Mouse (Mus musculus) embryonic facial prominence, embryonic 14.5 days (tissue): ENCODE data around the gene Axin2. TPM values are rescaled to one million over a fixed set of nuclear protein-coding genes. Genes with fewer than 3 reads are reported as not detected.
"Not testable (repeated sequence)": the region's sequence is repeated elsewhere in the genome, so short reads cannot be mapped to it uniquely, and the experiment has no call there.

Experiments used
- ATAC-seq: fragments of 200-750 bp; cut with Nextera tagmentation; 2 replicates; pipeline ENCODE4 v1.8.0; 2017; ENCODE audit warnings: low read depth, moderate number of reproducible peaks, moderate TSS enrichment
- DNase-seq: peaks from one replicate; pipeline ENCODE4 v3.0.0-alpha.2; 2015; ENCODE audit warnings: low spot score
- H3K27ac ChIP-seq: fragments of 300-500 bp; sonication (generic); replicated peaks from 2 replicates; pipeline ENCODE4 v1.5.1; 2014; ENCODE audit warnings: low read depth, mild to moderate bottlenecking, low read length, moderate library complexity
- H3K27me3 ChIP-seq: fragments of 300-500 bp; sonication (generic); replicated peaks from 2 replicates; pipeline ENCODE4 v1.6.1; 2014; ENCODE audit warnings: low read length; ENCODE audit not compliant: control insufficient read depth, insufficient read depth
- H3K36me3 ChIP-seq: fragments of 300-500 bp; sonication (generic); 2 replicates; pipeline ENCODE4 v1.6.1; 2014; ENCODE audit warnings: low read length, mixed read lengths; ENCODE audit not compliant: control insufficient read depth, insufficient read depth
- H3K4me1 ChIP-seq: fragments of 300-500 bp; sonication (generic); 2 replicates; pipeline ENCODE4 v1.6.1; 2014; ENCODE audit warnings: antibody characterized with exemption, low read length; ENCODE audit not compliant: control insufficient read depth, insufficient read depth
- H3K4me2 ChIP-seq: fragments of 300-500 bp; sonication (generic); 2 replicates; pipeline ENCODE4 v1.6.1; 2014; ENCODE audit warnings: low read depth, mild to moderate bottlenecking, low read length, moderate library complexity, mixed read lengths
- H3K4me3 ChIP-seq: fragments of 300-500 bp; sonication (generic); 2 replicates; pipeline ENCODE4 v1.5.1; 2014; ENCODE audit warnings: low read depth, mild to moderate bottlenecking, low read length
- H3K9ac ChIP-seq: fragments of 300-500 bp; sonication (generic); 2 replicates; pipeline ENCODE4 v1.6.1; 2014; ENCODE audit warnings: low read depth, mild to moderate bottlenecking, low read length, moderate library complexity, mixed read lengths
- H3K9me3 ChIP-seq: fragments of 300-500 bp; sonication (generic); 2 replicates; pipeline ENCODE4 v1.6.1; 2016; ENCODE audit warnings: low read length; ENCODE audit not compliant: control insufficient read depth
- WGBS: fragments of 180-500 bp; shearing (Covaris S2); extraction: QIAGEN DNeasy Blood & Tissue Kit; methylation state at CpG from one replicate; pipeline ENCODE4 v1.1.7; 2014; 5-methylcytosine and 5-hydroxymethylcytosine counted together
- polyA plus RNA-seq: library from polyadenylated mRNA; unstranded; fragments of >200 nt; fragmentation: Nextera tagmentation; extraction: Ambion mirVana; gene quantifications from 2 replicates; pipeline ENCODE4 v1.2.1, GENCODE M21; 2014

The Axin2 gene
- 11.4 and 11.8 TPM in 2 replicates for polyA plus RNA-seq

- peak within 1 kb of the TSS; percentile 86 for H3K4me3 ChIP-seq
- H3K9me3 ChIP-seq: peaks cover 7% of the 10 kb centered on the region; the same call in 1 of the 2 replicates
- H3K27me3 ChIP-seq: 0 out of 2 replicates have a peak, but pooled peaks cover 3% of the 10 kb centered on the region
- H3K4me1 ChIP-seq: peaks cover 26% of the 10 kb centered on the region
- H3K36me3 ChIP-seq: 0 out of 2 replicates have a peak, but pooled peaks cover 4% of the 10 kb centered on the region
- peak; percentile 93 for ATAC-seq
- 0% methylated on average over 27 of the region's 53 CpGs for WGBS
- peak within 1 kb of the TSS; percentile 93 for H3K9ac ChIP-seq
- peak; percentile 98 for DNase-seq
- peak within 1 kb of the TSS; percentile 60 for H3K4me2 ChIP-seq
- peak within 1 kb of the TSS; percentile 100 for H3K27ac ChIP-seq
Observed at GRCm38 (mm10) chr11:108920158-108920635, at the start of gene Axin2. Gene Axin2, plus strand, starts transcription at chr11:108920349.

DNA sequence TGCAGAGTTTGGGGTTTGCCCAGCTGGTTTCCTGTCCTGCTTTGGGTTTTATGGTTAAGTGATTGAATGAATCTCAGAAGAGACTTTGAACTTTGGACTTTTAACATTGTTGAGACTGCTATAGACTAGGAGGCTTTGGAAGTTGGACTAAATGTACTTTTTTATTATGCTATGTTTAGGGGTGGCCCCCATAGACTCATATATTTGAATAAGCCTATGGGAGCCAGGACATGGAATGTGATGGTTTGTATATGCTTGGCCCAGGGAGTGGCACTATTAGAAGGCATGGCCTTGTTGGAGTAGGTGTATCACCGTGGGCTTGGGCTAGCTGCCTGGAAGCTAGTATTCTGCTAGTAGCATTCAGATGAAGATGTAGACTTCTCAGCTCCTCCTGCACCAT lies 48.9 kb upstream of the Axin2 start:
- WGBS: 90% methylated on average over 1 of the region's 1 CpGs
- not testable (repeated sequence) for DNase-seq, H3K4me3 ChIP-seq, H3K27ac ChIP-seq, ATAC-seq, H3K4me2 ChIP-seq, H3K4me1 ChIP-seq, H3K27me3 ChIP-seq, H3K9me3 ChIP-seq, H3K9ac ChIP-seq, H3K36me3 ChIP-seq

GRCm38 (mm10) chr11:108871748-108872147 lies 48.4 kb upstream of the Axin2 start:
- no peak for ATAC-seq
- Histone ChIP-seq H3K27ac (no peak overlapping the region), H3K9ac (no peak overlapping the region), H3K27me3 (no peaks in the 10 kb centered on the region), H3K4me3 (no peak overlapping the region), H3K9me3 (no peaks in the 10 kb centered on the region), H3K4me2 (no peak overlapping the region), H3K36me3 (no peaks in the 10 kb centered on the region), H3K4me1 (no peaks in the 10 kb centered on the region)
- 89% methylated on average over 3 of the region's 3 CpGs for WGBS
- DNase-seq: no peak

- no peaks in the 10 kb centered on the region for H3K36me3 ChIP-seq
- H3K9me3 ChIP-seq: no peaks in the 10 kb centered on the region
- 60% methylated on average over 7 of the region's 7 CpGs for WGBS
- H3K4me1 ChIP-seq: peaks cover 7% of the 10 kb centered on the region; the same call in 1 of the 2 replicates
- no peak overlapping the region for H3K9ac ChIP-seq
- no peaks in the 10 kb centered on the region for H3K27me3 ChIP-seq
- H3K4me2 ChIP-seq: no peak overlapping the region
- no peak for ATAC-seq
- no peak overlapping the region for H3K27ac ChIP-seq
- H3K4me3 ChIP-seq: no peak overlapping the region
- no peak for DNase-seq
Observed at GRCm38 (mm10) chr11:108876633-108877205, 43.4 kb upstream of the Axin2 start.

DNA sequence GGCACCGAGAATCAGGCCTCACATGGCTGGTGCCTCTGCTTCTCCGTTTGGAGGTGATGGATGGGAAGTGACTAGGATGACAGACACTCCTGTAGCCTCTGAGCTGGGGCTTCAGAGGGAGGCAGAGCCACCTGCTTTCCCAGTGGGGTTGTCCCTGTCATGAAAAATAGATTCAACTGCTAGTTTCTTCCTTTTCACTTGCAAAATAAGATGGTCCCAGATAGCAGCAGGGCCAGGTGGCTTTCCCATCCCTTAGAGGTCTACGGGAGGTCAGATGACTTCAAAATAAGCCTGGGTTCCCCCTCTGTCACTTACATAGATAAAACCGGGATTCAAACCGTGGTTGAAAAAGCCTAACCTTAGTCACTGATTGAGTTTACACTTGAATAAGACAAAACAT lies 42.6 kb upstream of the Axin2 start:
- Histone ChIP-seq H3K4me1 (peaks cover 9% of the 10 kb centered on the region; the same call in 1 of the 2 replicates), H3K9me3 (no peaks in the 10 kb centered on the region), H3K36me3 (no peaks in the 10 kb centered on the region), H3K4me2 (no peak overlapping the region), H3K27me3 (no peaks in the 10 kb centered on the region), H3K9ac (no peak overlapping the region), H3K27ac (no peak overlapping the region), H3K4me3 (no peak overlapping the region)
- WGBS: 73% methylated on average over 5 of the region's 5 CpGs
- ATAC-seq (no peak), DNase-seq (no peak)

DNA sequence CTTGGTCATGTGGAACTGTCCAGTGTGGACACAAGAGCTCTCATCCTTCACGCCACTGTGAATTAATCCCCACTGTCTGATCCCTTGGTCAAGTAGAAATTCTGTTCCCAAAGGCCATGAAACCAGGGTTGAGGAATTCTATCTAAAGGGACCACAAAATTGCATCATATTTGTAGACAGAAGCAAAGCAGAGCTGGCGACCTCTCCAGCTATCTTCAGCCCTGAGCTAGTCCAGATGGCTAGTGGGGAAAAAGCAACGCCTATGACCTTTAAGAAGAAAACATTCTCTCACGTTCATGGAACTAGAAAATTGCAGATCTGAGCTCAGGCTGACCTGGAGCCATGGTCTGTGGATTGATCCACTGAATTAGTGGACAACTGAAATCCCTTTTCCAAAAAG lies 39.6 kb upstream of the Axin2 start:
- no peaks in the 10 kb centered on the region for H3K9me3 ChIP-seq
- no peaks in the 10 kb centered on the region for H3K27me3 ChIP-seq
- H3K27ac ChIP-seq: no peak overlapping the region
- WGBS: 72% methylated on average over 4 of the region's 4 CpGs
- no peak overlapping the region for H3K4me2 ChIP-seq
- DNase-seq (no peak), ATAC-seq (no peak)
- H3K4me1 ChIP-seq: peaks cover 9% of the 10 kb centered on the region; the same call in 1 of the 2 replicates
- no peaks in the 10 kb centered on the region for H3K36me3 ChIP-seq
- no peak overlapping the region for H3K9ac ChIP-seq
- H3K4me3 ChIP-seq: no peak overlapping the region

GRCm38 (mm10) chr11:108881662-108882061 lies 38.5 kb upstream of the Axin2 start:
- H3K27me3 ChIP-seq: no peaks in the 10 kb centered on the region
- H3K4me2 ChIP-seq: no peak overlapping the region
- no peak overlapping the region for H3K27ac ChIP-seq
- no peak overlapping the region for H3K4me3 ChIP-seq
- H3K9ac ChIP-seq: no peak overlapping the region
- 55% methylated on average over 5 of the region's 5 CpGs for WGBS
- no peaks in the 10 kb centered on the region for H3K36me3 ChIP-seq
- H3K9me3 ChIP-seq: no peaks in the 10 kb centered on the region
- no peak for ATAC-seq
- peaks cover 9% of the 10 kb centered on the region; the same call in 1 of the 2 replicates for H3K4me1 ChIP-seq
- no peak for DNase-seq

- WGBS: 39% methylated on average over 19 of the region's 19 CpGs
- no peak overlapping the region for H3K27ac ChIP-seq
- ATAC-seq (no peak), DNase-seq (no peak)
- H3K9me3 ChIP-seq: no peaks in the 10 kb centered on the region
- H3K4me1 ChIP-seq: peaks cover 16% of the 10 kb centered on the region; the same call in 1 of the 2 replicates
- no peak overlapping the region for H3K9ac ChIP-seq
- no peaks in the 10 kb centered on the region for H3K27me3 ChIP-seq
- H3K4me3 ChIP-seq: no peak overlapping the region
- H3K36me3 ChIP-seq: no peaks in the 10 kb centered on the region
- no peak overlapping the region for H3K4me2 ChIP-seq
Observed at GRCm38 (mm10) chr11:108885276-108885896, 34.8 kb upstream of the Axin2 start.
